Mouse (Mus musculus) MEL (cell line): Measurements from ENCODE around the gene Fcamr. TPM values are rescaled to one million over a fixed set of nuclear protein-coding genes. Genes with fewer than 3 reads are reported as not detected.

Source experiments
- DNase-seq: peaks from one replicate; pipeline ENCODE4 v3.0.0; 2011; ENCODE audit warnings: low read depth, low spot score
- H3K27ac ChIP-seq: 2 replicates; pipeline ENCODE4 v1.5.1; 2012; ENCODE audit warnings: low read depth, mild to moderate bottlenecking, control low read depth, low read length, moderate library complexity; ENCODE audit not compliant: control insufficient read depth
- H3K27me3 ChIP-seq, 2 experiments: fragments of 150-350 bp in 1 of 2; sonication (generic) in 1 of 2; 2 replicates each; pipeline ENCODE4 v1.6.1; 2012; ENCODE audit warnings: low read length in 2 of 2, mild to moderate bottlenecking in 2 of 2, improper control_type of control experiment in 1 of 2, moderate library complexity in 1 of 2; ENCODE audit not compliant: insufficient read depth in 2 of 2, control insufficient read depth in 1 of 2
- H3K36me3 ChIP-seq, 2 experiments: 2 replicates each; pipeline ENCODE4 v1.6.1; 2012 to 2014; ENCODE audit warnings: low read length in 2 of 2, improper control_type of control experiment in 1 of 2, inconsistent platforms in 1 of 2, mild to moderate bottlenecking in 1 of 2; ENCODE audit not compliant: insufficient read depth in 2 of 2, control insufficient read depth in 1 of 2
- H3K4me1 ChIP-seq, 2 experiments: fragments of 150-350 bp in 1 of 2; sonication (generic) in 1 of 2; 2 replicates each; pipeline ENCODE4 v1.6.1; 2012; ENCODE audit warnings: low read length in 2 of 2, improper control_type of control experiment in 1 of 2, mild to moderate bottlenecking in 1 of 2; ENCODE audit not compliant: insufficient read depth in 2 of 2, control insufficient read depth in 1 of 2
- H3K4me3 ChIP-seq, 2 experiments: fragments of 150-350 bp in 1 of 2; sonication (generic) in 1 of 2; 2 replicates each; pipeline ENCODE4 v1.5.1; 2012; ENCODE audit warnings: low read depth in 2 of 2, low read length in 2 of 2, mild to moderate bottlenecking in 2 of 2, moderate library complexity in 2 of 2, control low read depth in 1 of 2, improper control_type of control experiment in 1 of 2; ENCODE audit not compliant: control insufficient read depth in 1 of 2, insufficient read depth in 1 of 2
- H3K79me2 ChIP-seq: 2 replicates; pipeline ENCODE4 v1.6.1; 2012; ENCODE audit warnings: mild to moderate bottlenecking, low read length, moderate library complexity; ENCODE audit not compliant: control insufficient read depth, poor library complexity, insufficient read depth
- H3K9ac ChIP-seq: 2 replicates; pipeline ENCODE4 v1.6.1; 2012; ENCODE audit warnings: low read depth, mild to moderate bottlenecking, control low read depth, low read length, moderate library complexity; ENCODE audit not compliant: control insufficient read depth, poor library complexity, severe bottlenecking
- H3K9me3 ChIP-seq: fragments of 150-350 bp; sonication (generic); replicated peaks from 2 replicates; pipeline ENCODE4 v1.6.1; 2012; ENCODE audit warnings: mild to moderate bottlenecking, low read length, improper control_type of control experiment, moderate library complexity; ENCODE audit not compliant: insufficient read depth
- BHLHE40 ChIP-seq: IDR thresholded peaks from 2 replicates; pipeline ENCODE4 v1.6.1; 2012; ENCODE audit warnings: low read depth, mild to moderate bottlenecking, inconsistent platforms, low read length, improper control_type of control experiment, borderline replicate concordance
- CHD1 ChIP-seq: IDR thresholded peaks from 2 replicates; pipeline ENCODE4 v1.6.1; 2012; ENCODE audit warnings: low read depth, mild to moderate bottlenecking, inconsistent platforms, low read length, improper control_type of control experiment
- CTCF ChIP-seq, 3 experiments: IDR thresholded peaks in 2 of 3; conservative IDR thresholded peaks in 1 of 3; 2 replicates each; pipeline ENCODE4 v1.5.1; 2011 to 2012; ENCODE audit warnings: low read length in 3 of 3, low read depth in 2 of 3, mild to moderate bottlenecking in 2 of 3, improper control_type of control experiment in 1 of 3, inconsistent platforms in 1 of 3, mixed read lengths in 1 of 3, moderate library complexity in 1 of 3; ENCODE audit not compliant: control insufficient read depth in 1 of 3, insufficient read depth in 1 of 3, poor library complexity in 1 of 3, severe bottlenecking in 1 of 3
- E2F4 ChIP-seq: IDR thresholded peaks from 2 replicates; pipeline ENCODE4 v1.6.1; 2011; ENCODE audit warnings: low read depth, low read length, improper control_type of control experiment, borderline replicate concordance
- ELF1 ChIP-seq: IDR thresholded peaks from 2 replicates; pipeline ENCODE4 v1.6.1; 2014; ENCODE audit warnings: low read depth, mild to moderate bottlenecking, inconsistent platforms, low read length, improper control_type of control experiment, moderate library complexity
- EP300 ChIP-seq, 2 experiments: IDR thresholded peaks; 2 replicates each; pipeline ENCODE4 v1.6.1; 2011; ENCODE audit warnings: improper control_type of control experiment in 2 of 2, low read length in 2 of 2, low read depth in 1 of 2, mild to moderate bottlenecking in 1 of 2
- ETS1 ChIP-seq: IDR thresholded peaks from 2 replicates; pipeline ENCODE4 v1.6.1; 2012; ENCODE audit warnings: low read depth, mild to moderate bottlenecking, inconsistent platforms, low read length, improper control_type of control experiment, moderate library complexity
- GATA1 ChIP-seq: IDR thresholded peaks from 2 replicates; pipeline ENCODE4 v1.6.1; 2011; ENCODE audit warnings: low read depth, low read length, improper control_type of control experiment
- KAT2A ChIP-seq: conservative IDR thresholded peaks from 2 replicates; pipeline ENCODE4 v1.6.1; 2012; ENCODE audit warnings: low read depth, low read length, improper control_type of control experiment, inconsistent platforms
- MAFK ChIP-seq: IDR thresholded peaks from 2 replicates; pipeline ENCODE4 v1.6.1; 2011; ENCODE audit warnings: low read depth, mild to moderate bottlenecking, low read length, improper control_type of control experiment, borderline replicate concordance
- MAX ChIP-seq: IDR thresholded peaks from 2 replicates; pipeline ENCODE4 v1.6.1; 2011; ENCODE audit warnings: low read length, improper control_type of control experiment
- MAZ ChIP-seq: IDR thresholded peaks from 2 replicates; pipeline ENCODE4 v1.6.1; 2012; ENCODE audit warnings: low read depth, mild to moderate bottlenecking, inconsistent platforms, low read length, improper control_type of control experiment
- MYB ChIP-seq: IDR thresholded peaks from 2 replicates; pipeline ENCODE4 v1.6.1; 2011; ENCODE audit warnings: mild to moderate bottlenecking, low read depth, low read length, improper control_type of control experiment
- NELFE ChIP-seq: IDR thresholded peaks from 2 replicates; pipeline ENCODE4 v1.6.1; 2011; ENCODE audit warnings: low read depth, low read length, improper control_type of control experiment
- POLR2A ChIP-seq, 2 experiments: IDR thresholded peaks; 2 replicates each; pipeline ENCODE4 v1.6.1; 2011 to 2012; ENCODE audit warnings: low read length in 2 of 2, mild to moderate bottlenecking in 2 of 2, control low read depth in 1 of 2, improper control_type of control experiment in 1 of 2, low read depth in 1 of 2, moderate library complexity in 1 of 2; ENCODE audit not compliant: control insufficient read depth in 1 of 2, insufficient read depth in 1 of 2, poor library complexity in 1 of 2
- SIN3A ChIP-seq: IDR thresholded peaks from 2 replicates; pipeline ENCODE4 v1.6.1; 2012; ENCODE audit warnings: low read length, improper control_type of control experiment, inconsistent platforms
- TBP ChIP-seq: IDR thresholded peaks from 2 replicates; pipeline ENCODE4 v1.8.0; 2011; ENCODE audit warnings: low read depth, low read length, improper control_type of control experiment
- UBTF ChIP-seq: IDR thresholded peaks from 2 replicates; pipeline ENCODE4 v1.6.1; 2012; ENCODE audit warnings: low read depth, mild to moderate bottlenecking, inconsistent platforms, low read length, improper control_type of control experiment, moderate library complexity, borderline replicate concordance; ENCODE audit not compliant: insufficient read depth
- USF1 ChIP-seq: IDR thresholded peaks from 2 replicates; pipeline ENCODE4 v1.6.1; 2014; ENCODE audit warnings: low read depth, mild to moderate bottlenecking, inconsistent platforms, low read length, improper control_type of control experiment, moderate library complexity
- ZC3H11A ChIP-seq: IDR thresholded peaks from 2 replicates; pipeline ENCODE4 v1.6.1; 2012; ENCODE audit warnings: low read depth, mild to moderate bottlenecking, inconsistent platforms, low read length, improper control_type of control experiment
- ZKSCAN1 ChIP-seq: IDR thresholded peaks from 2 replicates; pipeline ENCODE4 v1.6.1; 2012; ENCODE audit warnings: low read depth, mild to moderate bottlenecking, inconsistent platforms, low read length, improper control_type of control experiment, moderate library complexity
- polyA plus RNA-seq, 2 experiments: library from polyadenylated mRNA; stranded (reverse) in 1 of 2; unstranded in 1 of 2; fragments of >175 nt in 1 of 2; fragments of >200 nt in 1 of 2; gene quantifications; 2 replicates each; pipeline versions ENCODE4 v1.2.1 to v1.2.4; 2012; ENCODE audit warnings: low replicate concordance in 2 of 2, low read depth in 1 of 2; ENCODE audit not compliant: insufficient read length in 2 of 2, insufficient read depth in 1 of 2, missing spikeins in 1 of 2
- total RNA-seq: library from RNA; depleted of rRNA; stranded (reverse); fragments of 300-350 nt; gene quantifications from 2 replicates; pipeline ENCODE4 v1.2.3, GENCODE M21; 2012

Fcamr gene
- total and polyA plus RNA-seq, 3 experiments: not detected

DNA sequence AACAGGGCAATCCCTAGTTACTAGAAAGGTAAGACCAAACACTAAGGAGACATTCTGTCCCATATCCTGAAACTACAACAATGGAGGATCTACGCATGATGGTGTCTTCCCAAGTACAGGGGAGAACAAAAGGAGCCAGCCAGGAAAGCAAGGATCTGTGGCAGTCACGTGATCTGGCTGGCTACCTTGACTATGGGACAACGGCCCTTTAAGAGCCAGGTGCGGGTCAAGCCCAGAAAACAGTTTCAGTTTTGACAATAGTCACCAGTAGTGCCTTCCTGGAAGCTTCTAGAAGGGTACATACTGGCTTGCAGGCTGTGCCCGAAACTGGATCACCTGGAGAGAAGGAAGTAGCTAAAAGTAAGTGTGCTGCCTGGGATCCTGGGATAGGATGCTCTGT is 25.7 kb downstream of the Fcamr start, which contains the start of gene Pigr:
Gene Pigr, plus strand, starts transcription at position 237 of the 400 bp plus-strand sequence.
- Histone ChIP-seq H3K79me2 (no peaks in the 10 kb centered on the region), H3K9ac (no peak within 1 kb of the TSS), H3K27ac (no peak within 1 kb of the TSS)

GRCm38 (mm10) chr1:130828656-130829055 is 28.0 kb downstream of the Fcamr start:
- peaks cover 0 to 3% of the 10 kb centered on the region in 2 experiments; a peak in 2 of 4 replicates for H3K27me3 ChIP-seq
- TF ChIP-seq EP300 (IDR thresholded peaks at IDR 0.05; ENCODE audit: low read depth in 1 of 2, low read length in 2 of 2): no peak
- no peak for TF ChIP-seq MYB
- no peak for TF ChIP-seq ZC3H11A
- TF ChIP-seq MAX: no peak
- TF ChIP-seq ELF1: no peak
- TF ChIP-seq UBTF: no peak
- TF ChIP-seq CHD1: no peak
- TF ChIP-seq NELFE: no peak
- TF ChIP-seq MAZ: no peak
- no peak for TF ChIP-seq GATA1
- no peak for TF ChIP-seq USF1
- TF ChIP-seq CTCF (IDR thresholded peaks at IDR 0.05 in 2 of 3, conservative IDR thresholded peaks at IDR 0.05 in 1 of 3; ENCODE audit: control insufficient read depth in 1 of 3, insufficient read depth in 1 of 3, low read depth in 2 of 3, low read length in 3 of 3, poor library complexity in 1 of 3, severe bottlenecking in 1 of 3): no peak
- TF ChIP-seq POLR2A (IDR thresholded peaks at IDR 0.05; ENCODE audit: control insufficient read depth in 1 of 2, insufficient read depth in 1 of 2, low read depth in 1 of 2, low read length in 2 of 2, poor library complexity in 1 of 2): no peak
- no peak for TF ChIP-seq ZKSCAN1
- TF ChIP-seq ETS1: no peak
- no peak for TF ChIP-seq KAT2A
- no peak for TF ChIP-seq BHLHE40
- TF ChIP-seq MAFK: no peak
- no peak for TF ChIP-seq TBP
- TF ChIP-seq SIN3A: no peak
- no peak for DNase-seq
- peaks cover 4 to 23% of the 10 kb centered on the region in 2 experiments; a peak in 3 of 4 replicates for H3K4me1 ChIP-seq
- H3K79me2 ChIP-seq: no peaks in the 10 kb centered on the region
- no peak overlapping the region for H3K4me3 ChIP-seq
- H3K9me3 ChIP-seq: no peaks in the 10 kb centered on the region
- peaks cover 0 to 16% of the 10 kb centered on the region in 2 experiments; a peak in 2 of 4 replicates for H3K36me3 ChIP-seq
- H3K9ac ChIP-seq: no peak overlapping the region
- H3K27ac ChIP-seq: no peak overlapping the region

More for the DNA sequence above, 25.7 kb downstream of the Fcamr start, which contains the start of gene Pigr:
- no peak within 1 kb of the TSS for H3K4me3 ChIP-seq
- H3K9me3 ChIP-seq: no peaks in the 10 kb centered on the region
- H3K4me1 ChIP-seq: peaks cover 4 to 23% of the 10 kb centered on the region in 2 experiments; a peak in 3 of 4 replicates
- no peak for DNase-seq
- TF ChIP-seq ELF1 (no peak), E2F4 (no peak), USF1 (peak; percentile 63), GATA1 (no peak)
- peaks cover 0 to 3% of the 10 kb centered on the region in 2 experiments; a peak in 2 of 4 replicates for H3K27me3 ChIP-seq
- H3K36me3 ChIP-seq: peaks cover 0 to 14% of the 10 kb centered on the region in 2 experiments; a peak in 2 of 4 replicates
